Mouse (Mus musculus) limb, embryonic 12.5 days (tissue): ENCODE results near the gene Mras. TPM values are rescaled to one million over a fixed set of nuclear protein-coding genes. Genes with fewer than 3 reads are reported as not detected.
A peak's percentile ranks its signal among the peaks of the same experiment; 100 is the strongest.

Experiments
- ATAC-seq: fragments of 200-750 bp; cut with Nextera tagmentation; 2 replicates; pipeline ENCODE4 v1.8.0; 2017; ENCODE audit warnings: low read depth, moderate TSS enrichment; ENCODE audit not compliant: insufficient number of reproducible peaks, insufficient read depth, low FRiP score, low TSS enrichment
- H3K27ac ChIP-seq: fragments of 300-500 bp; sonication (generic); 2 replicates; pipeline ENCODE4 v1.5.1; 2016; ENCODE audit warnings: mild to moderate bottlenecking, moderate library complexity
- H3K27me3 ChIP-seq: fragments of 300-500 bp; sonication (generic); 2 replicates; pipeline ENCODE4 v1.6.1; 2016; ENCODE audit warnings: mild to moderate bottlenecking, moderate library complexity
- H3K36me3 ChIP-seq: fragments of 300-500 bp; sonication (generic); 2 replicates; pipeline ENCODE4 v1.6.1; 2016; ENCODE audit warnings: mild to moderate bottlenecking, moderate library complexity
- H3K4me1 ChIP-seq: fragments of 300-500 bp; sonication (generic); replicated peaks from 2 replicates; pipeline ENCODE4 v1.6.1; 2016
- H3K4me2 ChIP-seq: fragments of 300-500 bp; sonication (generic); 2 replicates; pipeline ENCODE4 v1.6.1; 2016; ENCODE audit warnings: mild to moderate bottlenecking, moderate library complexity
- H3K4me3 ChIP-seq: fragments of 300-500 bp; sonication (generic); replicated peaks from 2 replicates; pipeline ENCODE4 v1.5.1; 2016; ENCODE audit warnings: mild to moderate bottlenecking
- H3K9ac ChIP-seq: fragments of 300-500 bp; sonication (generic); replicated peaks from 2 replicates; pipeline ENCODE4 v1.6.1; 2016; ENCODE audit warnings: mild to moderate bottlenecking, moderate library complexity
- H3K9me3 ChIP-seq: fragments of 300-500 bp; sonication (generic); 2 replicates; pipeline ENCODE4 v1.6.1; 2016; ENCODE audit warnings: mild to moderate bottlenecking, moderate library complexity
- WGBS: fragments of 180-500 bp; shearing (Covaris S2); methylation state at CpG from one replicate; pipeline ENCODE4 v1.1.7; 2016; 5-methylcytosine and 5-hydroxymethylcytosine counted together
- polyA plus RNA-seq: library from polyadenylated mRNA; unstranded; fragments of >200 nt; fragmentation: Nextera tagmentation; extraction: Ambion mirVana; gene quantifications from 2 replicates; pipeline ENCODE4 v1.2.1, GENCODE M21; 2016

Gene Mras
- polyA plus RNA-seq, 1 experiment from 2014 or later: 16.6 TPM

DNA sequence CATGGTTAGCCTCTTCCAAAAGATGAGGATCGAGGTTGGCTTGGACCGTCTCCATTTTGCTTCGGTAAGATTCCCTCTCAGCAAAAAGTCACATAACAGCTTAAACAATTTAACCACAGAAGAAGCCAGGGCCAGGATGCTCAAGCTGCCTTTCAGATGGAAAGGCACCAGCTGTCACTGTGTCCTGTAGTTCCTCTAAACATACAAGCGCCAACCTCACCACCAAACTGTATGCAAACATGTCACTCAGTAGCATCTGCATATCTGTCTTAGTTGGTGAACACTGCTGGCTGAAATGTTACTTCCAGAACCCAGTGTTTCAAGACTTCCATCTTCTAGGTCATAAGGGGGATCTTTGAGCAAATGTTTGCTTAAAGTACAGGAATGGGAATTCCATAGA lies 22.5 kb upstream of the Mras start:
- WGBS: 94% methylated on average over 4 of the region's 4 CpGs

DNA sequence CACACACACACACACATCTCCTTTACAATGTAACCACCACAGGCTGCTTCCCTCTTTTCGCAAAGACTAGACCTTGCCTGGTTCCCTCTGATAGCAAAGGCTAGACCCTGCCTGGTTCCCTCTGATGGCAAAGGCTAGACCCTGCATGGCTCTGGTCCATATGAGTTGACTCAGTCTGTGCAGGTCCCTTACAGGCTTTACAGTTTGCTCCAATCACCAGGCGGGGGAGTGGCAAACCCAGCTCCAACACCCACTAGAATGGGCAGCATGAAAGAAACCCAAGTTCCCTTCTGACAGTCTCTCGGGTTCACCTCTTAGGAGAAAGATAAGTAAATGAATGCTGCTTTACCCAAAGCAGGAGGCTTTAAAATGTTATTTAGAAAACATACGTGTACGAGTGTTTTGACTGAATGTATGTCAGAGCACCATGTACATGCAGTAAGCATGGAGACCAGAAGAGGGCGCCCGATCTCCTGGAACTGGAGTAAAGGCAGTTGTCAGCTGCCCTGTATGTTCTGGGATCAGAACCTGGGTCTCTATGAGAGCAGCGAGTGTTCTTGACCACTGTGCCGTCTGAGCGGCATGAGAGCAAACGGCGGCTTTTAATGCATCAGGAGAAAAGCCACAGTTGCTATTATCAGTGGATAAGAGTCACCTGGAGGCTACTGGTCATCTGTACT lies 21.5 kb upstream of the Mras start:
- 37% methylated on average over 12 of the region's 12 CpGs for WGBS

More for the DNA sequence above, 22.5 kb upstream of the Mras start:
- Histone ChIP-seq H3K4me1 (no peaks in the 10 kb centered on the region), H3K36me3 (no peaks in the 10 kb centered on the region), H3K4me3 (no peak overlapping the region), H3K9me3 (no peaks in the 10 kb centered on the region), H3K4me2 (no peak overlapping the region), H3K27me3 (no peaks in the 10 kb centered on the region; the same call in 1 of the 2 replicates), H3K27ac (no peak overlapping the region), H3K9ac (no peak overlapping the region)
- no peak for ATAC-seq

DNA sequence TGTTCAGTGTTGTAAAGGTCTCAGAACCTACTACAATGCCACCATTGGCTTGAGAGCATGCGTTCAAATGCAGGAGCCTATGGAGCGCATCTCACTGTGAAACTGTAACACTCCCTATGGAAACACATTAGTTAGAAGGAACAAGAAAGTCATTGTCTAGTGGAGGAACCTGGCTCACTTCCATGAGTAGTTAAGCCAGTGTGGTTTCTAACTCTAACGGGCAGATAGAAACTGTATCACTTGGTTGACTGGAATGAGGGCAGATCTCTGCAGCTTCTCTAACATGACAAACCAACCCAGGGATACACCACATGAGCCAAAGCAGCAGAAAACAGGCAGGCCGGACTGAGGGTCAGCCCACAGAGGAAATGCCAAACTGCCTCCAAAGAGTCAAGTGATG lies 17.0 kb upstream of the Mras start:
- no peak overlapping the region for H3K9ac ChIP-seq

More for the DNA sequence above, 21.5 kb upstream of the Mras start:
- H3K27ac ChIP-seq: no peak overlapping the region
- H3K9me3 ChIP-seq: no peaks in the 10 kb centered on the region
- no peak overlapping the region for H3K4me3 ChIP-seq
- ATAC-seq: no peak
- no peak overlapping the region for H3K9ac ChIP-seq
- H3K27me3 ChIP-seq: no peaks in the 10 kb centered on the region; the same call in 1 of the 2 replicates
- H3K4me1 ChIP-seq: no peaks in the 10 kb centered on the region
- H3K36me3 ChIP-seq: no peaks in the 10 kb centered on the region
- H3K4me2 ChIP-seq: no peak overlapping the region

DNA sequence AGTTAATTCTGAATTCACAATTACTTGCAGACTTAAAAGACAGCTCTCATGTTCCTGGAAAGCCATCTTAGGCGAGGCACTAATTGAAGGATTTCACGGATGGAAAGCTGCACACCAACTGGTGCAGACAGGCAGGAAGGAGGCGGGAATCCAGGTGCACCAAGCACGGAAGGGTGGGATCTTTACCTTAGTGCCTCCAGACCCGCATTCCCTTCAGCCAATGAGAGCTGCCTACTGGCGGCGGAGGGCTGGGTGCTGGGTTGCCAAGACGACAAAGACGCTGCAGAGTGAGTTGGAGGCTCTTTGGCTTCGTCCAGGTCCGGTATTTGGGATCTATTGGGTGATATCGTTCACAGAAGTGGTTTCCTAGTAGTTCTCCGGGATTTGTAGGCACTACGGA lies 14.0 kb upstream of the Mras start, which contains the start of gene Nme9:
Nme9 (plus strand) TSS at position 315 of the 400 bp plus-strand sequence.
- Histone ChIP-seq H3K9ac (no peak within 1 kb of the TSS), H3K27ac (no peak within 1 kb of the TSS), H3K27me3 (peaks cover 18% of the 10 kb centered on the region), H3K36me3 (no peaks in the 10 kb centered on the region), H3K4me2 (peak within 1 kb of the TSS; percentile 42), H3K4me1 (peaks cover 6% of the 10 kb centered on the region; the same call in 1 of the 2 replicates), H3K9me3 (no peaks in the 10 kb centered on the region), H3K4me3 (no peak within 1 kb of the TSS)
- 9% methylated on average over 14 of the region's 14 CpGs for WGBS
- 0 out of 2 replicates have a peak, but pooled peaks have one; percentile 39 for ATAC-seq

More for the DNA sequence above, 17.0 kb upstream of the Mras start:
- WGBS: 78% methylated on average over 4 of the region's 4 CpGs
- H3K27me3 ChIP-seq: peaks cover 18% of the 10 kb centered on the region
- peaks cover 6% of the 10 kb centered on the region; the same call in 1 of the 2 replicates for H3K4me1 ChIP-seq
- H3K27ac ChIP-seq: no peak overlapping the region
- no peaks in the 10 kb centered on the region for H3K9me3 ChIP-seq
- H3K36me3 ChIP-seq: no peaks in the 10 kb centered on the region
- ATAC-seq: no peak
- no peak overlapping the region for H3K4me2 ChIP-seq
- H3K4me3 ChIP-seq: no peak overlapping the region

DNA sequence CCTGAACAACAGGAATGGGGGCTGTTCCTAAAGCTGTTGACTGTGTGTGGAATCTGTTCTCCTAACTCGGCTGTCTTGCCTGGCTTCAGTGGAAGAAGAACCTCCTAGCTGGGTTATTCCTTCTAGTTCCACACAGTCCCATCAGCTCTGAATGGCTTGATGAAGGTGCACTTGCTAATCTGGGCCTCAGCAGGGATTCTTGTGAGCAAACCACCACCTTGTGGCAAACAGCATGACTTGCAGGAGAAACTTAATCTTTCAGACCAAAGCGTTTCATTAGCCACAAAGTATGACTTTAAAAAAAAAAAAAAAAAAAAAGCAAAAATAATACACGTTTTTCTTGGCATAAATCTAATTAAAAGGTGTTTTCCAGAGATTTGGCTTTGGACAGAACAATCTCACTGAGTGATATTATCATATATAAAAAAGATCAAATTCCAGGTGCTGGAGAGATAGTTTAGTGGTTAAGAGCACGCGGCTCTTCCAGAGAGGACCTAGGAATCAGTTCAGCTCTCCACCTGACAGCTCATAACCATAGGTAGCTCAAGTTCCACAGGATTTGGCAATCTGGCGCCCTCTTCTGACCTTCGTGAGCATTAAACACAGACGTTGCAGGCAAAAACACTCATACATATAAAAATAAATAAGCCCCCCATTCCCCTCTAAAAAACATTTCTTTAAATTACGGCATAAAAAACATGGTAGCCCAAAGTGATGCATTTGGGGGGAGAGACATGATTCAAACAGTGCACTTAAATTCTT lies 12.9 kb upstream of the Mras start:
- Histone ChIP-seq H3K4me2 (no peak overlapping the region), H3K27me3 (peaks cover 18% of the 10 kb centered on the region), H3K9me3 (no peaks in the 10 kb centered on the region), H3K4me3 (no peak overlapping the region), H3K27ac (no peak overlapping the region), H3K4me1 (peaks cover 6% of the 10 kb centered on the region; the same call in 1 of the 2 replicates), H3K36me3 (no peaks in the 10 kb centered on the region), H3K9ac (no peak overlapping the region)
- no peak for ATAC-seq
- 43% methylated on average over 9 of the region's 9 CpGs for WGBS

DNA sequence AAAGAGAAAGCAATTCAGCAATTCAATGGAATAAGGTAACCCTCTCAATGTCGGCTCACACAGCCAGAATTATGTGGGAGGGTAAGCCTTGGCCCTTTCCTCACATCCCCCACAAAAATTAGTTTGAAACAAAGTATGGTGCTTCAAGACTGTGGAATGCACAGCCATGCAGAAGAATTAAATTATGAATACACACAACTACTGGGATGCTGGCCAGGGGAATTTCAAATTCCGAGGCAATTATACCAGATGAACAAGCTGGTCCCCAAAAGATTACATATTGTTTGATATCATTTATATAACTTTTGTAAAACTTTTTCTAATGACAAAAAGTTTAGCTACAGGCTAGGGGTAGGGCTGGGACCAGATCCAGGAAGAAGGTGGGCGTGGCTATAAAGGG lies 10.1 kb upstream of the Mras start:
- 77% methylated on average over 3 of the region's 3 CpGs for WGBS
- Histone ChIP-seq H3K4me3 (no peak overlapping the region), H3K9me3 (no peaks in the 10 kb centered on the region), H3K9ac (no peak overlapping the region), H3K36me3 (no peaks in the 10 kb centered on the region), H3K4me2 (no peak overlapping the region), H3K27me3 (peaks cover 12% of the 10 kb centered on the region), H3K4me1 (peaks cover 6% of the 10 kb centered on the region; the same call in 1 of the 2 replicates), H3K27ac (no peak overlapping the region)
- ATAC-seq: no peak

DNA sequence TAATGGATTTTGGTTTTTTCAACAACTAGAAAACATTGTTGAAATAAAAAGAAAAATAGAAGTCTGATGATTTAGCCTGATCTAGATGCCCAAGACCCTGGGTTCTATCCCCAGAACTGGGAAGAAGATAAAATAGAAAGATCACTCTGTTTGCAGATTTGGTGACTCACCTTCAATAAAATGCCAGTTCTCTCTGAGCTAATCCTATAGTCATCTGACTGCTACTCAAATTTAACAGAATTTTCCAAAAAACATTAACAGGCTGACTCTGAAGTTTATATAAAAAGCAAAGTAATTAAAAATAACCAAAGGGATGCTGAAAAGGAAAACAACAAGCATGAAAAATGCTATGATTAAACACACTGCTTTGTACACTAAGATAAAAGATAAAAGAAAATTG lies 9.1 kb upstream of the Mras start:
- Histone ChIP-seq H3K27me3 (peaks cover 7% of the 10 kb centered on the region), H3K4me3 (no peak overlapping the region), H3K4me1 (peaks cover 2% of the 10 kb centered on the region; the same call in 1 of the 2 replicates), H3K27ac (no peak overlapping the region), H3K4me2 (no peak overlapping the region), H3K9ac (no peak overlapping the region), H3K36me3 (no peaks in the 10 kb centered on the region), H3K9me3 (no peaks in the 10 kb centered on the region)
- ATAC-seq: no peak

DNA sequence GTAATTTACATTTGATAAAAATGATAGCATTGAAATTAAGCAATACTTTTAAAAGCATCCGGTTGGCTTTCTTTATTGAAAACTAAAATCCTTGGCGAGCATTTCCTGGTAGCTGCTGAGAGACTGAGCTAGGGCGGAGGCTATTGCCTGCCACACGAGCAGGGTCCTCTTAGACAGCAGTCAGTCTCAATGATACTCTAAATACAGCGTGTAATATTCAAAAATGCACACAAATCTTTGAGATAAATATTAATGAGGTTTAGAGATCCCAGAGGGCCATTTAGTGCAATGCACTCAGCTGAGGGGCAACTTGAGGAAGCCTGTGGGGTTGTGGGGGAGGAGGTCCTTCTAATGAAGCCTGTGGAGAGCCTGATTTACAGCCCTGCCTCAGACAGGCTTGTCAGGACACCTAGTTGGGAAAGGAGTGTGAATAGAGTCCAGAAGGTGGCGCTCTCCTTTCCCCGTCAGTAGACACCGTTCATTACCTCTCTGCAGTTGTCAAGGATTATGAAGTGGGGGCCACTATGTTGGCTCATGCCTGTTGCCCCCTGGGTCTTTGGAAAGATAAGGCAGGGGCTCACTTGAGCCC lies 7.5 kb upstream of the Mras start:
- WGBS: 33% methylated on average over 8 of the region's 8 CpGs
- no peak overlapping the region for H3K4me2 ChIP-seq
- ATAC-seq: no peak
- no peaks in the 10 kb centered on the region for H3K9me3 ChIP-seq
- H3K27ac ChIP-seq: no peak overlapping the region
- no peak overlapping the region for H3K9ac ChIP-seq
- no peaks in the 10 kb centered on the region for H3K36me3 ChIP-seq
- no peaks in the 10 kb centered on the region; the same call in 1 of the 2 replicates for H3K4me1 ChIP-seq
- H3K4me3 ChIP-seq: no peak overlapping the region
- peaks cover 5% of the 10 kb centered on the region for H3K27me3 ChIP-seq

DNA sequence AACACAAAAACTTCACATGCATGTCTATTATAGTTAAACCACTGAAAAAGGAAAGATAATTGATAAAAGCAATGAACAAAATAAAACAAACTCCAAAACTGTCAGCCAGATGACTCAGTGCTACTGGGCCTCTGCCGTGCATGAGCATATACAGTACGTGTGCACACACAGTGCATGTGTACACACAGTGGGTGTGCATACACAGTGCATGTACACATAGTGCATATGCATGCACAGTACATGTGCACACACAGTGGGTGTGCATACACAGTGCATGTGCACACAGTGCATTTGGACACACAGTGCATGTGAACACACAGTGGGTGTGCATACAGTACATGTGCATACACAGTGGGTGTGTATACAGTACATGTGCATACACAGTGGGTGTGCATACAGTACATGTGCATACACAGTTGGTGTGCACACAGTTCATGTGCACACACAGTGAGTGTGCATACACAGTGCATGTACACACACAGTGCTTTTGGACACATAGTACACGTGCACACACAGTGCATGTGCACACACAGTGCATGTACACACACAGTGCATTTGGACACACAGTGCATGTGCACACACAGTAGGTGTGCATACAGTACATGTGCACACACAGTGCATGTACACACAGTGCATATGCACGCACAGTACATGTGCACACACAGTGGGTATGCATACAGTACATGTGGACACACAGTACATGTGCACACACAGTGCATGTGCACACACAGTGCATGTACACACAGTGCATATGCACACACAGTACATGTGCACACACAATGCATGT lies 4.7 kb upstream of the Mras start:
- no peaks in the 10 kb centered on the region; the same call in 1 of the 2 replicates for H3K4me1 ChIP-seq
- no peak overlapping the region for H3K9ac ChIP-seq
- H3K36me3 ChIP-seq: no peaks in the 10 kb centered on the region
- no peak overlapping the region for H3K27ac ChIP-seq
- no peak overlapping the region for H3K4me2 ChIP-seq
- no peaks in the 10 kb centered on the region for H3K9me3 ChIP-seq
- H3K27me3 ChIP-seq: peaks cover 33% of the 10 kb centered on the region
- 94% methylated on average over 4 of the region's 4 CpGs for WGBS
- no peak overlapping the region for H3K4me3 ChIP-seq
- 0 out of 2 replicates have a peak, but pooled peaks have one; percentile 8 for ATAC-seq

DNA sequence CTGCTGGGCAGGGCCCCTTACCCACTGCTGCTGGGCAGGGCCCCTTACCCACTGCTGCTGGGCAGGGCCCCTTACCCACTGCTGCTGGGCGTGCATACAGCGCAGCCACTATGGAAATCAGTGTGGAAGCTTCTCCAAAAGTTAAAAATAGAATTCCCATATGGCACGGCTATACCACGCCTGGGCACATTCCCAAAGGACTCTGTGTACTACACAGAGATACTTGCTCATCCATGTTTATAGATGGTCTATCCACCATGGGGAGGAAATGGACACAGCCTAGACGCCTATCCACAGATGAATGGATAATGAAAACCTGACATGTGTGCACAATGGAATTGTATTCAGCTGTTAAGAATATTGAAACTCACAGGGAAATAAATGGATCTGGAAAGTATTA lies 3.8 kb upstream of the Mras start:
- Histone ChIP-seq H3K27me3 (peaks cover 33% of the 10 kb centered on the region), H3K4me3 (no peak overlapping the region), H3K36me3 (no peaks in the 10 kb centered on the region), H3K9me3 (no peaks in the 10 kb centered on the region), H3K9ac (no peak overlapping the region), H3K4me1 (no peaks in the 10 kb centered on the region; the same call in 1 of the 2 replicates), H3K4me2 (no peak overlapping the region), H3K27ac (no peak overlapping the region)
- WGBS: 79% methylated on average over 5 of the region's 5 CpGs
- ATAC-seq: no peak
